Mouse (Mus musculus) neutrophil, adult 5-6 weeks (primary cell): ENCODE results near the gene Ptp4a2. TPM values are rescaled to one million over a fixed set of nuclear protein-coding genes. Genes with fewer than 3 reads are reported as not detected.
A peak's percentile ranks its signal among the peaks of the same experiment; 100 is the strongest.

ENCODE experiments used
- ATAC-seq: fragments of 151-379, 151-347 bp; 2 replicates; pipeline ENCODE4 v1.8.0; 2017; ENCODE audit warnings: mild to moderate bottlenecking, moderate TSS enrichment; ENCODE audit not compliant: insufficient number of reproducible peaks, poor library complexity, low FRiP score, severe bottlenecking; ENCODE audit errors: extremely low read depth
- total RNA-seq: library from RNA; stranded (forward); fragments of 200-1000 nt; gene quantifications from 2 replicates; pipeline ENCODE4 v1.2.3, GENCODE M21; 2017

Gene Ptp4a2
- total RNA-seq, 1 experiment from 2014 or later: 348 TPM

DNA sequence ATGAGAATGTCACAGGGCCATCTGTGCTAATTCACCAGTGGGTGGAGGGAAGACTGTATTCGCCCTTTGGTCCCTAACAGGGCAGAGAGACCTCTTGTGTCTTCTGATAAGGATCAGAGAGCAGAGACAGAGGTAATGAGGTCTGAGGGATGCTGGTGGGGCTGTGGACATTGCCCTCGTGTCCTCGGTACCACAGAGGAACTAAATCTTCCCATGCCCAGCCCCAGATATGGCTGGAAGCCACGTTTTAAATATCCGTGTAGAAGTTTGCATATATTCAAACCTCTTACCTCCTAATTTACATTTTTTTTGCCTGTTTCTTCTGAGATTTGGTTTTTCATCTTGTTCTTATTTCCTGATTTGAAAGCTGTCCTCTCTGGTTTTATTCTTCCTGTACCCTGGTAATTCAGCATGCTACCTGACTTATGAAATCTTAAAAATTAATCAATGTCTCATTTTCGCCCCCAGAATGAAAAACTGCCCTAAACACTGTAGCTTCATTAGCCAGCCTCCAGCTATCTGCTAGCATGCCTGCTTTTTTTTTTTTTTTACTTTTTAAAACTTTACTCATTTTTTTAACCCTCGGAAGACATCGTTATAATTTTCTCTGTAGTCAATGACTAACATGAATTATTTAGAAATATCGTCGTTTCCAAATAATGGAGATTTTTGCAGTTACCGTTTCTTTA, 67.1 kb downstream of the Ptp4a2 start:
- ATAC-seq: peak; percentile 8; the same call in 1 of the 2 replicates

DNA sequence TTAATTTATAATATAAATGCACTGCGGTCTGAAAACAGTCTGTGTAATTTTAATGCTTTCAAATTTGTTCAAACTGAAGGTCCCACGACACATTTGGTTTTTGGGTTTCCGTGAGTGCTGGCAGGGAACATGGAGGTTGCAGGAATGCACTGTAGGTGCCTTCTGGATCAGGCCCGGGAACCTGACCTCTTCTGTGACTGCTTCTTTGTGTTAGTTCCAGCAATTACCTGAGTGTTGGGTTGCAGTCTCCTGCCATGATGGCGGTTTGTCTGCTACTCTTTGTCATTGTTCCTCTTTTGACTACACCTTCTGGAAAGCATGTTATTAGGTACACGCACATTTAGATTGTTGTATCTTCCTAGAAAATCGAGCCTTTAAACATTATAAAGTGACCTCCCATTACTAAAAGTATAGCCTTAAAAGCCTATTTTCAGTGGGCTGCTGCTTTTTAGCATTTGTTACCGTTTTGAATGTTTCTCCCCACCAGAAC, 67.7 kb downstream of the Ptp4a2 start:
- no peak for ATAC-seq

- peak; percentile 18; the same call in 1 of the 2 replicates for ATAC-seq
Measured at GRCm38 (mm10) chr4:129879206-129879780, 68.3 kb downstream of the Ptp4a2 start.

GRCm38 (mm10) chr4:129880615-129881014, 69.6 kb downstream of the Ptp4a2 start:
- no peak for ATAC-seq

- ATAC-seq: no peak
Measured at GRCm38 (mm10) chr4:129881661-129882060, 70.6 kb downstream of the Ptp4a2 start.

DNA sequence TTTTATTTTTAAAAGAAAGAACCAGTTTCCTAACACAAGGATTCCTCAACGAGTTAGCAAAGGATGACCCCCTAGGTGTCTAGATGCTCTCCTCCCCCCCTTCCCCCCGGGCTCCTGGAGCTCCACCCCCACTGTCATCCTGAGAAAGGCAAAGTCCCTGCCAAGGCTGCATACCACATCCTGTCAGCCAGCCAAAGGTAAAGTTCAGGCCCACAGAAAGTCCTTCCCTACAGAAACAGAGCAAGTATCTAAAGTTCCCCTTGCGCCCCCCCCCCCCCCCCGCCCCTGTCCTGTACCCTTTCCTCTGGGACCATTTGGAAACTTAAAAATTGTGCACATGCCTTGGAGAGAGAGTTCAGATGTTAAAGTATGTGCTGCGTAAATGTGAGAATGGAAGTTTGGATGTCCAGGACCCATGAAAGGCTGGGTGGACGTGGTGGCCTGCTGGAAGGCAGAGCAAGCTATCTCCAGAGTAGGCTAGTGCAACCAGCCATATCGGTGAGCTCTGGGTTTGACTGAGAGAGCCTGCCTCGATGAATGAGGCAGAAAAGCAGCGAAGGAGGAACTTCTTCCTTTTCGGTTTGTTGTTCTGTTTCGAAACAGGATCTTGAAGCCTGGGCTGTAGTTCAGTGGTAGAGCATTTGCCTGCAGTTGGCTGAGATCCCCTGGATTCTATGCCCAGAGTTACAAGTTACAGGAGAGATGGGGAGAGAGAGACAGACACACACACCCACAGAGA, 71.7 kb downstream of the Ptp4a2 start:
- ATAC-seq: peak; percentile 86

DNA sequence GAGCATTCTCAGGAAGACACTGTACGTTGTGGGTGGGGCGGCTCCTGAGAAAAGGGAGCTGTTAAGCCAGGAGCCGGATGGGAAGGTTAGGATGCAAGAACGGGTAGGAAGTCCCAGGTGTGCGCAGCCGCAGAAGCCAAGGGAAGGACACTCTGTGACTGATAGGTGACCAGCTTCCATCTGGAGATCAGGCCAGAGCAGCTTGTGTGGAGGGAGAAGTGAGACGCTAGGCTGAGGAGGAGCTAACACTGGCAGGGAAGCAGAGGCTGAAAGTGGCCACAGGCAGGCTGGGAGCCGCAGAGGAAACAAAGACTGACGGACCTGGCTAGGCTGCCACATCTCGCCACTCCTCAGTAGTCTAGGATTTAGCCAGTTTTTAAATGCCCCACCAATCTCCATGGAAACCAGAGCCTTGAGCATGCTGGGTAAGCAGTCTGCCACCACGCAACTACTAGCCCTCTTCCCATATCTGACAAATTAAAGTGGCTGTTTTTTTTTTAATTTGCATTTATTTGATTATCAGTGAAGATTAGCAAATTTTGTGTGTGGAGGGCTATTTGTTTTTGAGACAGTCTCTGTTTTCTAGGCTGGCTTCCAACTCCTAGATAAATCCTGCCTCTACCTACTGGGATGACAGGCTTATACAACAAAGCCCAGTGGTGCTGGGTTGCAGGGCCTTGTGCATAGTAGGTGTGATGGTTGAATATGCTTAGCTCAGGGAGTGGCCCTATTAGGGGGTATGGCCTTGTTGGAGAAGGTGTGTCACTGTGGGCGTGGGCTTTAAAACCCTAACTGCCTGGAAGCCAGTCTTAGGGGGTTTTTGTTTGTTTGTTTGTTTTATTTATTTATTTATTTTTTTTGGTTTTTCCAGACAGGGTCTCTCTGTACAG, 73.3 kb downstream of the Ptp4a2 start:
- peak; percentile 5; the same call in 1 of the 2 replicates for ATAC-seq

- ATAC-seq: no peak
Measured at GRCm38 (mm10) chr4:129889661-129890060, 78.6 kb downstream of the Ptp4a2 start.

DNA sequence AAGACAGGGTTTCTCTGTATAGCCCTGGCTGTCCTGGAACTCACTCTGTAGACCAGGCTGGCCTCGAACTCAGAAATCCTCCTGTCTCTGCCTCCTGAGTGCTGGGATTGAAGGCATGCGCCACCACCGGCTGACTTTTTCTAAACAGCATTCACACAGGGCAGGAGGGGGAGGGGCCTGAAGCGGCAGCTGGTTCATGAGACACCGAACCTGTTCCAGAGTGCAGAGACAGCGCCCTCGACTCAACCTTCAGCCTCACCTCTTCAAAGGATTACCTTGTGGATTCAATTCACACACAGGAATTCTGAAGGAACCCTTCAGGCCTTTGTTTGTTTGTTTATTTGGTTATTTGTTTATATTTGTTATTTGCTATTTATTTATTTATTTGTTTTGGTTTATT, 79.1 kb downstream of the Ptp4a2 start:
- no peak for ATAC-seq

GRCm38 (mm10) chr4:129894861-129895260, 83.8 kb downstream of the Ptp4a2 start:
- no peak for ATAC-seq

GRCm38 (mm10) chr4:129898815-129899214, 87.8 kb downstream of the Ptp4a2 start:
- ATAC-seq: peak; percentile 65

Other genes starting within 250 kb of the Ptp4a2 start
- 54.2 and 70.1 TPM in 2 replicates for gene Lck, start 237.6 kb upstream of the Ptp4a2 start, total RNA-seq
- gene Fam167b, start 232.7 kb upstream of the Ptp4a2 start, total RNA-seq: 0.98 TPM in 1 of 2 replicates, not detected in the other
- gene Eif3i, start 210.6 kb upstream of the Ptp4a2 start, total RNA-seq: 72.7 and 74.6 TPM in 2 replicates
- 164 TPM in 2 replicates for gene Tmem234, start 210.6 kb upstream of the Ptp4a2 start, total RNA-seq
- gene Dcdc2b, start 197.0 kb upstream of the Ptp4a2 start, total RNA-seq: 0.49 and 3.8 TPM in 2 replicates
- gene Iqcc, start 192.1 kb upstream of the Ptp4a2 start, total RNA-seq: 25.7 and 27.5 TPM in 2 replicates
- 42.6 and 53.2 TPM in 2 replicates for gene Ccdc28b, start 187.3 kb upstream of the Ptp4a2 start, total RNA-seq
- gene Txlna, start 170.2 kb upstream of the Ptp4a2 start, total RNA-seq: 39.2 and 41.5 TPM in 2 replicates
- gene Kpna6, start 138.5 kb upstream of the Ptp4a2 start, total RNA-seq: 23.9 and 27.9 TPM in 2 replicates
- 4.4 and 5.0 TPM in 2 replicates for gene Tmem39b, start 114.4 kb upstream of the Ptp4a2 start, total RNA-seq
- gene Khdrbs1, start 68.9 kb upstream of the Ptp4a2 start, total RNA-seq: 102 and 104 TPM in 2 replicates
- not detected in 2 replicates for gene Spocd1, start 118.0 kb downstream of the Ptp4a2 start, total RNA-seq
- gene Adgrb2, start 173.7 kb downstream of the Ptp4a2 start, total RNA-seq: 0.12 TPM in 1 of 2 replicates, not detected in the other
- not detected in 2 replicates for gene Col16a1, start 236.6 kb downstream of the Ptp4a2 start, total RNA-seq